Mouse (Mus musculus): ENCODE data around the gene Lhfpl3.

DNA sequence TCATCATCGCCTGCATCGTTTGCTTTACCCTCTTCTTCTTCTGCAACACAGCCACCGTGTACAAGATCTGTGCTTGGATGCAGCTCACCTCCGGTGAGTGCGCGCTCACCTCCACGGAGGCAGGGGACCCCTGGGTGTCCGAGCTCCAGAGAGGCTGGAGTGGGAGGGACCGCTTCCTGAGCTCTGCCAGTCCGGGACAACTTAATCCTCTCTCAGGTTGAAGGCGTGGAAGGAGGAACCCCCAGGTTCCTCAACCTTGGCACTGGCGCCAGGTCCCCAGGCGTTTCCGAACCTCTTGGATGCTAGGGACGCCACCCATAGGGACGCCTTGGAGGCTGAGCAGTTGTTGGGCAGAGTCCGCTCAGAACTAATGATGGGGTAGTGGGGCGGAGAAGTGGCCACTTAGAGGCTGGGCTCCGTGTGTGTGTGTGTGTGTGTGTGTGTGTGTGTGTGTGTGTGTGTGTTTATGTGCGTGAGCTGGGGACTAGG lies 718 bp downstream of the Lhfpl3 start:
- TF ChIP-seq EP300 (IDR thresholded peaks at IDR 0.05; ENCODE audit: low read depth): no peak
- TF ChIP-seq CTCF (IDR thresholded peaks at IDR 0.05; ENCODE audit: low read depth): no peak
